Mouse (Mus musculus): ENCODE measurements around the gene Gm5580.
"Not testable (repeated sequence)": the region's sequence is repeated elsewhere in the genome, so short reads cannot be mapped to it uniquely, and the experiment has no call there.

Gene Gm5580

DNA sequence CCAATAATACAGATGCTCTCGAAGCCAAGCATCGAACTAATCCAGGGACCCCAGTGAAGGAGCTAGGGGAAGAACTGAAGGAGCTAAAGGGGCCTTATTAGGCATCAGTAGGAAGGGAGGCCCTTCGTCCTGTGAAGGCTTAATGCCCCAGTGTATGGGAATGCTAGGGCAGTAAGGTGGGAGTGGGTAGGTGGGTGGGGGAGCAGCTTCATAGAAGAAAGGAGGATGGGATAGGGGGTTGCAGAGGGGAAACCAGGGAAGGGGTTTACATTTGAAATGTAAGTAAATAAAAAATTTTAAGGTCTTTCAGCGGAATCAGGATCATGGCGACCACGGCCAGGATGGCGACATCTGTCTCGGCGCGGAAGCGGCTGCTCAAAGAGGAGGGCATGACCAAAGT, at the start of gene Gm5580:
TSS of gene Gm5580 (plus strand) at position 301 of the 400 bp plus-strand sequence.
- DNase-seq: not testable (repeated sequence)

DNA sequence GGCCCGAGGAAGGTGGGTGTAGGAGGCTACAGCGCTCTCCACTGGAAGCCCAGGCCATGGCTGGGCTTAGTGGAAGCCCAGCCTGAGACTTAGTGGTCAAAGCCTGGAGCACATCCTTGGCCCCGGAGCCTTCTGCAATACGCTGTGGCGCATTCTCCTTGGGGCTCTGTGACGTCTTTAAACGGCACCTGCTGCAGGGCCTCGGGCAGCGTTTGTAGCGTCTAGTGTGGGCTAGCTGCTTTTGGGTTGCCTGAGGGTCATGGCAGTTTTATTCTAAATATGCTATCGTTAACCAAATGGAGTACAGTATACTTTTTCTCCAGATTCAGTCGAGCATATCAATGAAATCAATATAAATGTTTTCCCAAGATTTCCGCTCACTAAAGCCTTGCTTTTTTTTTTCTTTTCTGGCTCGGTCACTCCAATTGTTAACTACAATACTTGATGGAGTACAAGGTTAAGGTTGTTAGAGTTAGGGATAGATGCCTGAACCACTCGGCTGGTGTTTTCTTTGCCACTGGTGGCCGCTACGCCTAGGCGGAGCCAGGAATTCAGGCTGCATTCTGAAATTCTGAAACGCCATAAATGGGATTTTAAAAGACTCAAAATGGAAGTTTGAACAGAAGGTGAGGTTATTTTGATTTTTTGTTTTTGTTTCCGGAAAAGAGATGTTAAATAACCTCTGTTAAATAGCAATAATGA, 44.5 kb upstream of the Gm5580 start, which contains the start of gene Olfr212:
TSS of gene Olfr212 (plus strand) at position 215 of the 702 bp plus-strand sequence.
- DNase-seq: not testable (repeated sequence)

DNA sequence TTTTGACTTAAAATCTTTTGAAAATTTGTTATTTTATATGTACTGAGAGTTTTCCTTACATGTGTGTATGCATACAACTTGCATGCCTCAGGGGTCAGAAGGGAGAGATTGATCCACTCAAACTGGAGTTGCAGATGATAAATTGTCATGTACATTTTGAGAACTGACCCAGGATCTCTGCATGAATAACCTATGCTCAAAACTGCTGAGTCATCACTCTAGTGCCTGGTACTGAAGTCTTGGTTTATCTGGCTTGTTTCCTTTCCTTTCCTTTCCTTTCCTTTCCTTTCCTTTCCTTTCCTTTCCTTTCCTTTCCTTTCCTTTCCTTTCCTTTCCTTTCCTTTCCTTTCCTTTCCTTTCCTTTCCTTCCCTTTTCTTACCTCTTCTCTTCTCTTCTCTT, 36.1 kb upstream of the Gm5580 start:
- DNase-seq: no peak

DNA sequence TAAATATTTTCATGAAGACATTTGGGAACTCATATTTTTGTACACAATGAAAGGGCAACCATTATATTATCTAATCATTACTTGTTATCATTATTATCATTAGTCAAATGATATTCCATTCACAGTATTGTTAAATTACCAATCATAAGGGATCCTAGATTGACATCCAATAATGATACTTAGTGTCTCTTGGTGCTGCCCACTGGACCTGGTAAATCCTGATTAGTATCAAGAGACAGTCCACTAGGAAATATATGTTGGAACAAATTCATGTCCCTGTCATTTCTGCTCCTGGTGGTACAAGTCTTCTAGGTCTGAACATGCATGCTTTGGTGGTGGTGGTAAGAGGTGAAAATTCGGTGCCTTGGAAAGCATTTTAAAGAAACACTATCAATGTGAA, 12.8 kb upstream of the Gm5580 start, which contains the start of gene Olfr213:
TSS of gene Olfr213 (plus strand) at position 301 of the 400 bp plus-strand sequence.
- DNase-seq: no peak

DNA sequence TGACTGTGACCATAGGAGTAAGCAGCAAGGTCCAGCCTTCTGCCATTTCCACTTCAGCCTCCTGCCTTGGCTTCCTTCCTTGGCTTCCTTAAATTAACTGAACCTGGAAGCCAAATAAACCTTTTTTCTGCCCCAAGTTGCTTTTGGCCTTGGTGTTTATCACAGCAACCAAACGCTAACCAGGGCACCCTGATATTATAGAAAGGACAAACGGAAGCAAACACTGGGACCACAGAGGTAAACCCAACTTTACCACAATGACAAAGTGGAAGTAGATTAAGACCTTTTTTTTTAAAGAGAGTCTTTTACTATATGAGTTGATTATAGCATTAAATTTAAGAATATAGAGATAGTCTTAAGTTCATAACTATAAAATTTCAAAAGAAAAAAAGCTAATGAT, 8.4 kb upstream of the Gm5580 start:
- DNase-seq: no peak

DNA sequence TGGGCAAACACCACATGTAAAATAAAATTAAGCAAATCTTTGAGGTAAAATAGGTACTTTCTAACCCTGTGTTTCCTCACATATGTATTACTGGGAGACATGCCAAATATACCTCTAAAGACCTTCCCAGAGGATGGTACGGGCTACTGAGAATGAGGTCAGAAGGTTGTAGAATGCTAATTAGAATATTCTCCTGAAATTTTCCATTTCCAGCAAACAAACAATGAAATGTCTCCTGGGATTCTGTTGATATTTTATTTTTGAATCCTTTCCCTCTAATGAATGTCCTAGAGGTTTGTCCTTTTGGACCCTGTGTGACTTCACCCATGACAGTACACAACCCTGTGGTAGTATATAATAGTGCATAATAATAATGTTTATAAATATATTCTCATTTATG, 3.0 kb downstream of the Gm5580 start, which contains the start of gene Olfr214:
TSS of gene Olfr214 (plus strand) at position 301 of the 400 bp plus-strand sequence.
- DNase-seq: no peak

DNA sequence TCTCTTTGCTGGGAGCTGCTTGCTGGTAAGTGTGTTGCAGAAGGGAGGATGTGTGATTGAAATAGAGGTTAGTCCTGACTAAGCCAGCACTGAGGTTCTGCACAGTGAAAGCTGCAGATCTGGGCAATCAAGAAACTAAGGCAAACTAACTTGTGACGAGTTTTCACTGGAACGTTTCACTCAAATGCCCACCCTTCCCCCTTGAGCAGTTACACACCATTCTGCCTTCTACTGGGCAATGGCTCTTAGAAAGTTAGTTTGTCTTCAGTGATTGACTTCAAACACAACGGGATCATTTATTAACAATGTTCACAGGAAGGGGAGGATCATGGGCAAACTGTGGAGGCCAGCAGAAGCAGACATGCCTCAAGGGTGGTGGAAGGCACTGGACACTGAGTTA, 4.0 kb downstream of the Gm5580 start:
- DNase-seq: no peak

DNA sequence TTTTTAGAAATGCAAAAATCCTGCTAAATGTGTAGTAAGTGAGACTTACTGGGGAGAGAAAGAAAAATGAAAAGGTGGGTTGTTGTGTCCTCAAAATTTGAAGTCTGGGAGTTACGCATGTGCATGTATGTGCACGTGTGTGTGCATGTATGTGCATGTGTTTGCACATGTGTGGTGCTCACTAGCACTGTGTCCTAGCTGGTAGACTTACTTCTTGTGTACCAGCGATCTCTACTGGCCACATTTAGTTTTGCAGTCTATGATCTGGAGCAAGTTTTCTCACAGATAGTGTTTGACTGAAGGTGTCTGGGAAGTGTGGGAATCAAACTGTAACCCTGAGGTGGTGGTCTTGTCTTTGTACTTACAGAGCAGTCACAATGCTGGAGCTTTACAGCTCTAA, 18.9 kb downstream of the Gm5580 start:
- DNase-seq: peak; percentile 22

DNA sequence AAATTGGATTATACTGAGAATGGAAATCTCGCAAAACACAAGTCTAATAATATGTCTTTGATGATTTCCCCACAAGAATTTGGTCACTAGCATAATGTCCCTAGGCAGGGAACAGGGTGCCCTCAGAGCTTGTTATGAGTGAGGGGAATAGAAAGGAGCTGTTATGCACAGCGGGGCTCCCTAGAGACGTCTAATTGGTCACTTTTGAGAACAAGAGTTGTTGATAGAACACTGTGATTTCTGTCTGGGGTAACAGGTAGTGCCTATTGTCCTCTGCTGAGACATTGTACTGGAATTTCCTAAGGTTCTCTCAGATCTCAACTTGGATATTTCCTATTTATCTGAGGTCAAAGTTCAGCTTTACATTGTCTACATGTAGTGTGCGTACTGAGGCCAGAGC, 33.2 kb downstream of the Gm5580 start, which contains the start of gene Olfr215:
TSS of gene Olfr215 (minus strand) at position 101 of the 400 bp plus-strand sequence.
- no peak for DNase-seq

DNA sequence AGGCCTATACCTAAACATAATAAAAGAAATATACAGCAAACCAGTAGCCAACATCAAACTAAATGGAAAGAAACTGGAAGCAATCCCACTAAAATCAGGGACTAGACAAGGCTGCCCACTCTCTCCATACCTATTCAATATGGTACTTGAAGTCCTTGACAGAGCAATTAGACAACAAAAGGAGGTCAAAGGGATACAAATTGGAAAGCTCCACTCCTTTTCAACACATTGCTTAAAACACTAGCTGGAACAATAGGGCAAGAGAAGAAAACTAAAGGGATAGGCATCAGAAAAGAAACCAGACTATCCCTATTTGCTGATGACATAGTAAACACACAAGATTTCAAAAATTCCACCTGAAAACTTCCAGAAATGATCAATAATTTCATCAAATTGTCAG, 50.0 kb downstream of the Gm5580 start:
- DNase-seq: not testable (repeated sequence)
